Mouse (Mus musculus) adrenal gland, postnatal 25 days (tissue): Measurements from ENCODE around the gene Ptprr. TPM values are rescaled to one million over a fixed set of nuclear protein-coding genes. Genes with fewer than 3 reads are reported as not detected.

ENCODE experiments used
- DNase-seq: peaks from one replicate; pipeline ENCODE4 v3.0.0; 2021; ENCODE audit warnings: mixed read lengths
- long read RNA-seq: library from polyadenylated mRNA; stranded (forward); transcript quantifications from one replicate; pipeline ENCODE4 v2.0.0, GENCODE M21; 2021
- total RNA-seq: library from RNA; stranded (reverse); gene quantifications from 2 replicates; pipeline ENCODE4 v1.2.3, GENCODE M21; 2021

Ptprr gene
- 2.7 and 5.0 TPM in 2 replicates for total RNA-seq
- long read RNA-seq, partial matches to known transcripts, result 0 of 5 reads
- long read RNA-seq, other reads (novel, unspliced or antisense), result 3 of 5 reads

DNA sequence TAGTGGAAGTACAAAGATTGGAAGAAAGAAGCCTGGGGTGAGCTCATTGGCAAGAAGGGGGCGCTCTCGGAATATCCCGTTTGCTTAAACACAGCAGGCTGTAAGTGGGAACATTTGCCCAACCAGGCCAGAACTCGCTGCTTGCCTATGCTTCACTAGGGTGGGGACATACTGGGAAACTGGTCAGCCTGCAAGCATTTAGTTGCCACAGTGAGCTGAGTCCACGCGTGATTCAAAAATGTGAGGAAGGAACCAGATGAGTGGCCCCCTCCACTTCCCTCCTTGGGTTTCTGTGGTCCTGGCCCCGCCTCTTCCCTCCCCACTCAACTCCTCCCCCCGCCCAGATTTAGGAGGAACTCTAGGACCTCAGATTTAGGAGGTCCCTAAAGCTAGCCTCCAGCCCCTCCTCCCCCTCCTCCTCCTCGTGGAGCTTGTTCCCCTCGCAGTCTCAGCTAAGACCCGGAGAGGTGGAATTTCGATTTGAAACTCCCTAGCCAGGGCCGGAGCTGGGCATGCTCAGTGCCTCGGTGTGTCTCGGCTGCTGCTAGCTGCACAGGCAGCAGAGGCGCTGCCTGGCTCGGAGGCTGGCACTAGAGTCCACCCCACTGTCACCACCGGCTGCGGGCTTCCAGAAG lies at the start of gene Ptprr:
TSS of gene Ptprr (plus strand) at position 369 of the 635 bp plus-strand sequence.
- DNase-seq, result peak; percentile 25

DNA sequence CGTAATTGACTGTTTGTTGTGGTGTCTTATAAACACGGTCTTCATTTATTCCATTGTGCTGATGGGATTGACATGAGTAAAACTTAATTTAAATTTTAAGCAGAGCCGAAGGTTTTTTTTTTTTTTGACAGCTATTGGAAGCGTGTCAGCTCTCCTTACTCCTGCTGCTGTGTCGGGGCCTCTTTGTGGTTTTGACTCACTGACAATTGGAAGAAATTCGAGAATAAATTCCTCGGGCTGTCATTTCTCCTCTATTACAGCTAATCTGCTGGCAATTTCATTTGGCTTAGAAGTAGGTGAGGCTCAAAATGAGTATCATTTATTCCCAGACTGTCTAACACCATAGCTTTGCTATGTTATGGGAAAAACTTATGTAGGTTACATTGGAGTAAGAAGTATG lies 41.7 kb upstream of the Ptprr start:
- no peak for DNase-seq

DNA sequence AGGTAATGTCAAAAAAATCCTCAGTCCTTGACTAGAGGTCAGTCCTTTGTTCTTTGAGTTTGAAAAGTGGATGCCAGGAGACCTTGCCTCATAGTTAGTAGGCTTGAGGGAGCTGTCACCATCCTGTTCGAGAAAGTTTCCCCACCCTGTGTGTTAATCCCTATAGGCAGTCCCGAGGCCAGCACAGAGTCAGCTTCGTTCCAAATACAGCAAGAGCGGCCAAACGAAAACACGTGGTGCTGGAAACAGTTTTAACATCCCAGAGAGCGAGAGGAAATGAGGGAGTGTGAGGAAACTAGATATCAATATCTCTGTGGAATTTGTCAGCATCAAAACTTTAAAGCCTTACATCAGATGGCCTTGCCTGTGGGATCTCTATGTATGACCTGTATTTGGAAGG lies 39.0 kb upstream of the Ptprr start:
- no peak for DNase-seq

DNA sequence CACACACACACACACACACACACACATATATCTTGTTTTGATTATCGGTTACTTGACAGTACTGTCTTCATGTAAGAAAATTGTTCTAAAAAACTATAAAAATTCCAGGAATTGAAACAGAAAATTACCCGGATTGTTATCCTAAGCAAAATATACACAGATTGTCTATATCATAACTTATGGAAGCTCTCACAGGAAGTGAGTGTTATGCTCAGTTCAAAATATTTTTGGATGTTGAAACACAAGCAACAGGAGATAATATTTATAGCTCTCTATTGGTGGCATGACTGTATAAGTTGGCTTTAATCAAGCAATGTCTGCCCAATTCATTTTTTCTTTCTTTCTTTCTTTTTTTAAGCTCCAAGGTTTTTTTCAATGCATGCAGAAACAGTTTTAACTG lies 38.0 kb upstream of the Ptprr start:
- no peak for DNase-seq

DNA sequence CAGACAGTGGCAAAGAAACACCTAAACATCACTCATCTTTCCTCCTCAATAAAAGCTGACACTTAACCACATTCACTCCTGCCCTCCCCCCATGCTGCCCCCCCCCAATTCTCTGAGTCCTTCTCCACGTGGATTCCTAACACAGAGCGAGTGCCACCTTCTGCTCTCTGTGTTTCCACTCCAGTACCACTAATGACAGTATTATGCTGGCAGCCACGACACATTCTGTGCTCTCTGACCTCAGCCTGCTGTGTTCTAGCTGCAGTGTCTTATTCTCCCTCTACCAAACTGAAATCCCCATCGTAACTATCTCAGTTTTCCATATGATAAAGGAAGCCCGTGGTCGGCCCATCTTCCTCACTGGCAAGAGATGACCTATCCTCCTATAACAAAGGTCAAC lies 33.7 kb upstream of the Ptprr start:
- no peak for DNase-seq

DNA sequence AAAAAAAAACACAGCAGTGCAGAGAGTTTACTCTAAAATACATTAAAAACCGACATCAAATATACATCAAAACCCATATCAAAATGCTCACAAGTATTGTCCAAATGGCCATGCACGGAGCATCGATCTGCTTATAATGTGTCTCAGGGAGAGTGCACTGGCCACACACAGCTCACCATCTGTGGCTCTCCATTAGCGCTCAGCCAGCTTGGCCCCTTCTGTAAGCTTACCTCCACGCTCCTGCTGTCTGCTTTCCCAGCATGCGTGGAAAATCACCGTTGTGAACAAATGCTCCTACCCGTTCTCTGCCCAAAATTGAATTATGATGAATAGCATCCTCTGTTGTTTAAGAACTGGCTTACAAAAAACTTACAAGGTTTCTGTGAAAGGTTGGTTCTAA lies 16.2 kb upstream of the Ptprr start:
- DNase-seq, result no peak

DNA sequence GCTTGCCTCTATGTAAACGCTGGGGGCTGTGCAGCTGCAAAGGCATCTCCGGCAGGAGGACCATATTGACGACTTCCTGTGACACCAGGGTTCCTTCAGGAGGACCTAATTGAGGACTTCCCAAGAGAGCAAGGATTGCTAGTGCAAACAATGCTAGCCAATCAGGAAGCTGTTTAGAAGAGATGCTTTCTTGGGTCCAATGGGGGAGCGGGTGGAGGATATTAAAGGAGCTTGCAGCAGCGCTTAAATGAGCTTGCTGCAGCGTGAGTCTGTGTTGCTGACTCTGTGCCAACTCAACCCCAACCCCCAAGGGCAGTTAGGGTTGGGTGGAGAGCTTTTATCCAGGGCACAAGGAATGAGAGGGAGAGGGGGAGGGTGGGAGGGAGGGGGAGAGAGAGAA lies 11.3 kb upstream of the Ptprr start:
- no peak for DNase-seq

DNA sequence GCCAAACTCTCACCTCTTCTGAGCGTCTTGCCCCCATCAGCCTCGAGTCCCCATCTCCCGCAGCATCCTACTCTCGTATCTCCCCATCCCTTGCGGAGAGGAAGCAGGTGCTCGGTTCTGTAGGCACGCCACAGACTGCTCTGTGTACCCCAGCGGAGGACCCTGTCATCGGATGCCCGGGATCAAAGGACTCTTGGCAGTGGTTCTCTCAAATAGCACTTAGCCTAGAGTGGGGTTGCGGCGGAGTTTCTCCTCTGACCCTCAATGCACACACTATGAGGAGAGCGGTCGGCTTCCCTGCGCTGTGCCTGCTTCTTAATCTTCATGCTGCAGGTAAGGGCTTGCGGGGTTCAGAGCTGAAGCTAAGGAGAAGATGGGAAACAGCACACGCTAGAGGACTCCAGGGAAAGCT lies 473 bp downstream of the Ptprr start:
- DNase-seq, result no peak

DNA sequence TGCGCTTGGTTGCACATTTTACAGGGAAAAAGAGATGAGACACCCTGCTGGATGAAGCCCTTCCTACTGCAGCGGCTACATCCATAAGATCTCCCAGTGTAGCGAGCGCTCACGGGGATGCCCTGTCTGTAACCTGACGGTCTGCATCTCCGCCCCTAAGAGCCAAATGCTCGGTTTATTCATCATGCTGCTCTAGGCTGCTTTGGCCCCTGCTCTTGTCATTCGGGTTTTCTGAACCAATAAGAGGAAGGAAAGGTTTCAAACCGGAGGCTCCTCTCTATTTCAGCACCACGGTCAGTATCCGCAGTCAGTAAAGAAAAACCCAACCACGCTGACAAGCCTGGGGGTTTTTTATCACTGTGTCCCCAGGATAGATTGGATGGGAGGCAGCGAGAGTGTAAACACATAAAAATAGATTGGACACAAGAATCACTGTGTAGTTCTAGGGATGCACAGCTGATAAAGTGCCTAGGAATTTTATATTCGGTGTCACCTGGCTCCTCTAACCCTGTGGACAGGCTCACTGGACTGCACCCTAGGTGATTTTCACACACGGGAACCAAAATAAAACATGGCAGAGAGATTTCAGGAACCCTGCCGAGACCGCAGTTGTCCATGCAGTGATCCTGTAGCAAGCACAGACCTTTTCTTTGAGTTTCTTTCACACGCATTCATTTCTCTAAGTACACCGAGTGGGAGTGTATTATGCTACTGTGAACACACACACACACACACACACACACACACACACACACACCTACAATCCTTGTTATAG lies 1.3 kb downstream of the Ptprr start:
- no peak for DNase-seq

DNA sequence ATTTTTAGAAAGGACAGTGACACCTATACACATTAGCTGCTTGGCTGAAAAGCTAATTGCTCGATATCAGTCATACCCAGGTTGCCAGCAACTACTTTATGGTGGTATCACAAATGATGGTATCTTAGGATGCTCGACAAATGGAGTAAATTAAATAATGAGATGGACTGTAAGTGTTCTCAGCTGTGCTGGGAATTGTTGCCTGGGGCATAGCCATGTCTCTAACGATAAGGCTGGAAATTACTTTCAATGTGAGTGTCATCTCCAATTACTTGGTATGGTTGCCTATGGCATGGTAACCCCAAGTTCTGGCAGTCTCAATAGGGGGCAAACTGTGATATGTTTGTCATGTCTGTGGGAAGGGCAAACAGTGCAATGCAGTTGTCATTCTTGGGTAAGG lies 3.1 kb downstream of the Ptprr start:
- no peak for DNase-seq

DNA sequence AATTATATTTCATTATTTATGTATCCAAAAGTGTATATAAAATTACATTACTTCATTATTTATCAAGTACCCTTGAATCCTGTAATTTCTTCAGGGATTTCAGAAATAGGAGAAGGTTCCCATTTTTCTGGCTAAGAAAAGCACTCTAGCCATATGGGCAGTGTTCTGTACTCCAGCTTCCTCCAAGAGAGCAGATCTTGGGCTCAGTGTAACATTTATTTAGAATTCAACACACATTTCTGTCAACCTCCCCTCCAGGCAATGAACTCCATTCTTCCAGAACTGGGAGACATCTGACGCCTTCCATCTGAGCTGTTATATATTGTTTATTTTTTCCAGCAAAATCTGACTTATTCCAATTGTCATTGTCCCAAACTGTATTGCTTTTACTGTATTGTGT lies 20.1 kb downstream of the Ptprr start:
- no peak for DNase-seq

DNA sequence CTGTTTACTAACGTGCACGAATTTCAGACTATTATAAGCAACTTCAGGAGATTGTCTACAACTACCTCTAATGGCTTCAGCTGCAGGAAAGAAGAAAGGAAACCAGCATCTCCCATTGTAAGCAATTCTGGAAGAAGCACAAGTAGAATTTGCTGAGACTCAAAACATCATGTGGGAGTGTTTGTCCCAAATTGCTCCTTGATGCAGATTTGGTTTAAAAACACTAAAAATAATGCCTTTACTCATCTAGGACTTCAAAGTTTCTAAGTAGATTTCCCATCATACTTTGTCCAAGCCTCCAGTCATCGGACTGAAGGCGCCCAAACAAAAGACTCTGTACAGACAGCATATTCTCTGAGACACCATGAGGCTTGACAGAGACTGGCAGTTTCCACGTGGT lies 57.9 kb downstream of the Ptprr start:
- no peak for DNase-seq

DNA sequence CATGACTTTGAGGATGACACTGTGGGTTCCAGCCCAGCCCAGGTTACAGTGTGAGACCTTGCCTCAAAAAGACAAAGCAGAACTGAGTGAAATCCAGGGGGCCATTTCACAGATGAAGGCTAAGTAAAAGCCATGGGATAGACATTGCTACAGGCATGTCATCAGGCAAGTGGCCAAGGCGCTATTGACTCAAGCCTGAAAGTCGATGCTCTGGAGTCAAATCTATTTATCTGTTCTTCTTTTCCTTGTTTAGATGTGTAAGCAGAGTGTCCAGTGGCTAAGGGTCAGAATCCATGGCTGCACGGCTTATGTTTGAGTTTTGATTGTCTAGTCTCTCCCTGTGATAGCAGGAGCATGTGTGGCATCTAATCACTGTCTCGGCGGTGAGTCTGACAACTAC lies 60.6 kb downstream of the Ptprr start:
- no peak for DNase-seq

DNA sequence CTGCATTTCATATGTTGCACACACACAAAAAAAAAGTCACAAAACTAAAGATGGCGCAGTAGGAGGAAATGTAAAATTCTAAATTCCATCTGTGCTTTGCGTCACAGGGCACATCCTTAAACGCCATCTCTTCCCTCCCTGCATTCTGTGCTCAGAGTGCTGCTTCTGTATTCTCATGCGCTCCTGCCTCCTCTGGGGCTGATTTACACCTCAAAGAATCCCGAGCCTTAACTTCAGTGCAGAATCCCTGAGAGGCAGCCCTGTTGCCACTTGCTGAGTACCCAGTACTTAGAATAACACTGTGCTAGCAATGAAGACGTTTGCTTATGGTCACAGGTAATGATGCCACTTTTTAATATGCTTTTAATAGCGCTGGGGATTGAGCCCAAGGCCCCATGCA lies 61.4 kb downstream of the Ptprr start:
- DNase-seq, result no peak

DNA sequence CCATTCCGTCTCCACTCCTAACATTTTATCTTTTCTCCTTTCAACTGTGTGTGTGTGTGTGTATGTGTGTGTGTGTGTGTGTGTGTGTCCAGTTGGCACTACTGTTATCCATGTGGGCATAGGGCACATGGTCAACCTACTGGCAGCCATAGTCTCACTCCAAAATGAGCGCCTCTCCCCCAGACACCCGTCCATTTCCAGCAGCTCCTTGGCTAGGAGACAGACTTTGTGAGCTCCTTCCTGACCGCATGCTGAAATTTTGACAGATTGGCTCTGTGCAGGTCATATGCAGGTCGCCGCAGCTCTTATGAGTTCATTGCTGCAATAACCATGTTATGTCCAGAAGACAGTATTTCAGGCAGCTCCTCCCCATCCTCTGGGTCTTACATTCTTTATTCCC lies 62.8 kb downstream of the Ptprr start:
- DNase-seq, result no peak

DNA sequence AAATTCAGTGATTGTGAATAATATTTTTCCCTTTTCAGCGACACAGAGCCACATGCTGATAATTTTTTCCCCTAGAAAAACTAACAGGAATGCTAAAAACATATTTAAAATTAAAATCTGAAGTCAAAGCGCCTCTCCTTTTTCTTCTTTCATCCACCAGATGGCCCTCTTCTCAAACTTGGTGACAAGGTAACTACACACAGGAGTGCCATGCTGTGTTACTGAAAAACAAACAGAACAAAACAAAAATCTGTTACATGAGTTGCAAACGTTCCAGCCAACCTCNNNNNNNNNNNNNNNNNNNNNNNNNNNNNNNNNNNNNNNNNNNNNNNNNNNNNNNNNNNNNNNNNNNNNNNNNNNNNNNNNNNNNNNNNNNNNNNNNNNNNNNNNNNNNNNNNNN lies 66.0 kb downstream of the Ptprr start:
- no peak for DNase-seq

DNA sequence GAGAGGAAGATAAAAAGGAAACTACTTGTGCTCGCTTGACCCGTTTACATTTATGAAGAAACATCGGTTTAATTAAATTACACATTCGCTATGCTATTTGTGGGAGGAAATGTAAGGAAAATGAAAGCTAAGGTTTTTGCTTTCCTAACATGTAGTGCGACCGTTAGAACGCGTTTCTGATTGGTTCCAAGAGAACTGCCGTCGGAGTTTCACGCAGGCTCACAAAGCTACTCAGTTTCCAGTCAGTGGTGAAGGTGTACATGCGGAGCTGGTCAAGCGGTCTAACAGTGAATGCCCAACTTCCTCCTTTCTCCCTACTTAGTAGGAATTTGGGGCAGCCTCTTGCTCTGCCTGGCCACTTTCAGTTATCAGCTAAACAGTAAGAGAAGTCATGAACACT lies 78.5 kb downstream of the Ptprr start:
- no peak for DNase-seq

DNA sequence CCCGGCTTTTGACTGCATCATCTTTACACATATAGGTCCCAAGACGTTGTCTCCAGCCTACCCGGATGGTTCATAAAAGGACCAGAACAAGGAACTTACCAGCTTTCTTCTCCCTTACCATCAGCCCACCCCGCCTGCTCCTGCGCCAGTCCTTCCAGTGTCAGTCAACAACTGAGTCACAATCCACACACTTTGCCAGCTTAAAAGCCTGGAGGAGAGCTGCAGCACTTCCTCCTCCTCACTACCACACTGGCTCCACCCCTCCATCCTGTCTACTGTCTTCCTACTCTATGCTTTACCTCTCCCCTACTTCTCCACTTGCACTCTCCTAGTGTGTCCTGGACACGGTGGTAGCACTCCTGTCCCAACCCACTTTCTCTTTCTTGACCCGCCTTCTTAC lies 80.5 kb downstream of the Ptprr start:
- DNase-seq, result no peak

DNA sequence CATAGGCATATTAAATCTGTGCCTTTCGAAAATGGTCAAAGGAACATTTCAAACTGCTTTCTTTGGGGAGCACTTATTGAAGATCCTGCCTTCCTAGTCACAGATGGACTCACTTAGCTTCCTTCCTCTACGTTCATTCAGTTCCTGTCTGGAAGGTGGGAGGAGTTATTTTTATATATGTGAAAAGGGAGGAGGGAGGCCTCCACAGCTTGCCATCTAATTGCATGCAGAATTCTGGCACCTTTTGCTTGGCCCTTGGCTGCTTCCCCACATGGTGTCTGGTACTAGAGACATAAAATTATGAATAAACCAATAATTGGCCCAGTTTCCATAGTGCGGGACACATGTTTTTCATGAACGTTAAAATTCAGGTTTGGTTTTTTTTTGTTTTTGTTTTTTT lies 90.2 kb downstream of the Ptprr start:
- no peak for DNase-seq

DNA sequence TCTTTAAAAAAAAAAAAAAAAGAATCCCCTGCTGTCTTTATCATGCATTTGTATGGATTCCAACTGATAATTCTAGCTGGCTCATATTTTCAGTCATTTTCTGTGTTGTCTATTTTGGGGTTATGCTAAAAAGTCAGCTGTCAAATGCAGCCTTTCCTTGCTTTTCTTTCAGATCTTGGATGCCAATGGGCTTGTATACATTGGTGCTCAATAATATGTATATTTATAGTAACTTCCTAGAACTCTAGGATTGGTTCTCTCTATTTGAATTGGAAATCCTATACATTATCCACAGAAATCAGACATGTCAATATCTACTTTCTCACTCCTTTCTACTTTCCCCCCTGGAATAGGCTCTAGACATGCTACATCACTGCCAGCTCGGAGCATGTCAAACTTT lies 90.7 kb downstream of the Ptprr start:
- DNase-seq, result no peak

DNA sequence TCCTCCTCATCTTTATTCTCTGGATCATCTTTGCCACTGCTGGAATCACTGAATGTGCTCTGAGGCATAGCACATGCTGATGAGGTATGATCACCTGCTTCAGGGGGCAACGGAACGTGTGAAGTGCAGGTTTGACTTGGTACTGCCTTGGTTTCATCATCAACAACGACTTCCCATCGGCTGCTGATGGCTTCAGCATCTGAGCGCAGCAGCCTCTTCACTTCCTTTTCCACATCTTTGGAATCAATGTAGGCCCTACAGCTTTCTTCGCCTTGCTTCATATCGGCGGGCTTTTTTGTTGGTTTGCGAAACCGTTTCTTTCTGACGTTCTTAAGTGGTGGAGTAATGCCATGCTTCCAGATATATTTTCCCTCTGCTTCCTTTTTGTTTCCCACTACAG lies 94.9 kb downstream of the Ptprr start:
- no peak for DNase-seq

DNA sequence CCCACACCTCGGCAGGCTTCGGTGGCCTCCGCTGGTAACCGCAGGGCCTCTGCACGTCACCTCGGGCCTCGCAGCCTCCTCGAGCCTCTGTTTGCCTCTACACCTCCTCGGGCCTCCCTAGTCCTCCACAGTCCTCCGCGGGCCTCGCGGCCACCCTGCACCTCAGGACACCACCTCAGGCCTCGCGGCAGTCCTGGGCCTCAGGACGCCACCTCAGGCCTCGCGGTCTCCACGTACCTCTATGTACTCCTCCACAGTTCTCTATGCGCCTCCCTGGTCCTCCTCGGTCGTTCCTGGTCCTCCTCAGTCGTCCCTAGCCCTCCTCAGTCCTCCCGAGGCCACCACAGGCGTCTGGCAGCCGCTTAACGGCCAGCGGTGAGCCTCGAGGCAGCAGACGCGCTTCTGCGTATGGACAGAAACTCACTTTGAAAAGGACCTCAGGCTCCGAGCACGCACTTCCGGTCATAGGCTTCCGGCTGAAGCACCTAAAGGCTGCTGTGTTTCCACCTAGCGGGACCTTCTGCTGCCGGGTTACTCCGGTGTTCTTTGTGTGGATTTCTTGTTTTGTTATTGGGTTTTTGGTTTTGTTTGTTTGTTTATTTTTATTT lies 96.0 kb downstream of the Ptprr start, which contains the start of gene 4933416C03Rik:
TSS of gene 4933416C03Rik (minus strand) at position 51 of the 608 bp plus-strand sequence.
- no peak for DNase-seq

DNA sequence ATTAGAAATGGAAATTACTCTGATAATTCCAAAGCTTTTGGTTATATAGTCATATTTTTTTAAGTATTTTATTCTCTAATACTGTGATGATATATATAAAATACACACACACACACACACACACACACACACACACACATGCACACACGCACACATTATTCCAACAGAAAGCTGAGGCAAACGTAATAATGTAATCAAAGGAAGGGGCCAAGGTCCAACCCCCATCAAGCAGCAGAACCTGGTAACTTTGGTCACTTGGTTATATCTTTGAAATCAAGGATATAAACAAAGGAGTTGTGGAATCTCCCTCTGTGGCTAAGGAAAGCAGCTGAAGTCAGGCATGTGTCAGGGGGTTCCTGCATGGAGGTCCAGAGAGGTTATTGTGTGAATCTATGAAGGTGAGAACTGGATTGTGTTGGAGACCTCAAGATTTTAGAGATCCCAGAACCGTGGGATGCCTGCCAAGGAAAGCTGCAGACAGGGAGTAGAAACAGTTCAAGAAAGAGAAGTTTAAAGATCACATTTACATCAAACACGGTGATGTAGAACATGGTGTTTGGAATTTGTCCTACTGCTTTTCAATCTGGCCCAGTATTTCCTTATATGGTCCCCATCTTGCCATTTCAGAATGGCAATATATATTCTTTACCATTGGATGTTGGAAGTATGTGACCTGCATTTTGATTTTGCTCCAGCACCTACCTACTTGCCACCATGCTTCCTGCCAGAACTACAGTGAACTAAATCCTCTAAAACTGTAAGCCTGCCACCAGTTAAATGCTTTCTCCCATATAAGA lies 98.1 kb downstream of the Ptprr start:
- DNase-seq, result no peak
